Mouse (Mus musculus) lung, postnatal 0 days (tissue): ENCODE results near the gene Vpreb3.
A peak's percentile ranks its signal among the peaks of the same experiment; 100 is the strongest.

Source experiments
- CTCF ChIP-seq: IDR thresholded peaks from 2 replicates; pipeline ENCODE4 v1.5.1; 2016; ENCODE audit warnings: antibody characterized with exemption, mild to moderate bottlenecking
- EP300 ChIP-seq: IDR thresholded peaks from 2 replicates; pipeline ENCODE4 v1.6.1; 2016; ENCODE audit warnings: antibody characterized with exemption, mild to moderate bottlenecking, control low read depth

GRCm38 (mm10) chr10:75919026-75919425, 23.8 kb upstream of the Vpreb3 start:
- TF ChIP-seq CTCF (no peak), EP300 (peak; percentile 85)
